Mouse (Mus musculus): ENCODE results near the gene Camkk2.

GRCm38 (mm10) chr5:122798557-122799378 is 19.6 kb upstream of the Camkk2 start:
- TF ChIP-seq POLR2A (IDR thresholded peaks at IDR 0.05; ENCODE audit: insufficient read depth, low read depth, low read length): no peak
- TF ChIP-seq CTCF (IDR thresholded peaks at IDR 0.05; ENCODE audit: insufficient read depth, low read depth, low read length): no peak

Measured in olfactory bulb, adult 2 months (tissue).